28 mouse cellular contexts compared by ENCODE assay signal in the genomic region with DNA sequence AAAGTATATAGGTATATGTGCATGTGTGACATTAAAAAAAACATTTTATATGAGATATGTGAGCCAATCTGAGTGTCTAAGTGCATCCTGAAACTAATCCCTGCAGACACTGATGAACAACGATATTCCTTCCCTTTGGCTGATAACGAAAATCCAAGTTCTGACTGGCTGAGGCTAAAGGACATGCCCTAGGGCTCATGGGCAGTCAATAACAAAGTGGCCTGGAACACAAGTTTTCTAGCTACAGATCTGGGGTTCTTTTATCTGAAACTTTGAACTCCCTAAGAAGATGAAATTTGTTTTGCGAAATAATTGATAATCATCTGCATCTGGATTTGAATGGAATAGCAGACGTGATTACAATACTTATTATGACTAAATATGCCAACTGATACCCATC.
"Had no signal": no experiment of that assay in that cellular context is flagged by ENCODE, and none has a peak within 500 bp of the region (broad histone marks: within the 10 kb centered on the region; RNA-seq: fewer than 3 reads in every experiment).

No protein-coding gene starts in this region.

- H3K4me2 ChIP-seq: embryonic facial prominence, embryonic 12.5 days; embryonic facial prominence, embryonic 13.5 days; embryonic facial prominence, embryonic 15.5 days; forebrain, embryonic 12.5 days; forebrain, embryonic 13.5 days; forebrain, embryonic 15.5 days had no signal

- H3K4me3 ChIP-seq: embryonic facial prominence, embryonic 10.5 days; embryonic facial prominence, embryonic 12.5 days; embryonic facial prominence, embryonic 13.5 days; embryonic facial prominence, embryonic 15.5 days; erythroblast, embryonic 14.5 days; forebrain, embryonic 10.5 days; forebrain, embryonic 12.5 days; forebrain, embryonic 13.5 days; forebrain, embryonic 15.5 days; gastrocnemius, adult 2 months; heart, adult 2 months had no signal

- H3K9me3 ChIP-seq: embryonic facial prominence, embryonic 10.5 days; embryonic facial prominence, embryonic 12.5 days; embryonic facial prominence, embryonic 13.5 days; embryonic facial prominence, embryonic 15.5 days; forebrain, embryonic 10.5 days; forebrain, embryonic 12.5 days; forebrain, embryonic 13.5 days; forebrain, embryonic 15.5 days had no signal

- H3K27ac ChIP-seq: embryonic facial prominence, embryonic 10.5 days; embryonic facial prominence, embryonic 12.5 days; embryonic facial prominence, embryonic 13.5 days; embryonic facial prominence, embryonic 15.5 days; forebrain, embryonic 10.5 days; forebrain, embryonic 12.5 days; forebrain, embryonic 13.5 days; forebrain, embryonic 15.5 days; gastrocnemius, adult 2 months; heart, adult 2 months had no signal

- H3K9ac ChIP-seq: embryonic facial prominence, embryonic 12.5 days; embryonic facial prominence, embryonic 13.5 days; embryonic facial prominence, embryonic 15.5 days; forebrain, embryonic 12.5 days; forebrain, embryonic 13.5 days; forebrain, embryonic 15.5 days; forebrain, postnatal 0 days had no signal

- ATAC-seq: forebrain, embryonic 13.5 days; forebrain, embryonic 14.5 days; forebrain, embryonic 15.5 days; forebrain, embryonic 16.5 days; forebrain, postnatal 0 days had no signal

- H3K27me3 ChIP-seq: embryonic facial prominence, embryonic 12.5 days; embryonic facial prominence, embryonic 13.5 days; embryonic facial prominence, embryonic 15.5 days; forebrain, embryonic 12.5 days; forebrain, embryonic 13.5 days; forebrain, embryonic 15.5 days had no signal

- DNase-seq: cerebellum, adult 2 months; cerebellum, adult 8-10 months; cerebellum, adult 9-10 months; cerebellum, adult 9-11 months; cerebellum, postnatal 10 days; cerebellum, postnatal 14 days; cerebellum, postnatal 25 days; cerebellum, postnatal 36 days; embryo, embryonic 11 days; forebrain, postnatal 0 days; gastrocnemius, adult 2 months; gastrocnemius, postnatal 10 days; gastrocnemius, postnatal 14 days; gastrocnemius, postnatal 25 days; gastrocnemius, postnatal 36 days; heart, adult 18-20 months; heart, adult 2 months had no signal

- H3K36me3 ChIP-seq: embryonic facial prominence, embryonic 10.5 days; embryonic facial prominence, embryonic 12.5 days; embryonic facial prominence, embryonic 13.5 days; embryonic facial prominence, embryonic 15.5 days; forebrain, embryonic 10.5 days; forebrain, embryonic 12.5 days; forebrain, embryonic 15.5 days had no signal
